Mouse (Mus musculus): ENCODE data around the gene Gm43638. TPM values are rescaled to one million over a fixed set of nuclear protein-coding genes. Genes with fewer than 3 reads are reported as not detected.

Gm43638 gene
- polyA plus RNA-seq, 1 experiment from 2014 or later: not detected

Other genes starting within 250 kb of the Gm43638 start
- gene Ugt2b37, start 232.0 kb downstream of the Gm43638 start, polyA plus RNA-seq (2014; fragmentation: Nextera tagmentation; extraction: Ambion mirVana): not detected in 2 replicates
- gene Ugt2a3, start 149.6 kb downstream of the Gm43638 start, polyA plus RNA-seq (2014; fragmentation: Nextera tagmentation; extraction: Ambion mirVana): 0.60 and 1.1 TPM in 2 replicates
- not detected in 2 replicates for gene Ugt2b38, start 62.6 kb downstream of the Gm43638 start, polyA plus RNA-seq (2014; fragmentation: Nextera tagmentation; extraction: Ambion mirVana)
- gene Ugt2a2, start 4.5 kb downstream of the Gm43638 start, polyA plus RNA-seq (2014; fragmentation: Nextera tagmentation; extraction: Ambion mirVana): not detected in 2 replicates
- not detected in 2 replicates for gene Ugt2a1, start 4.1 kb upstream of the Gm43638 start, polyA plus RNA-seq (2014; fragmentation: Nextera tagmentation; extraction: Ambion mirVana)
- gene Sult1b1, start 51.4 kb upstream of the Gm43638 start, polyA plus RNA-seq (2014; fragmentation: Nextera tagmentation; extraction: Ambion mirVana): 1.6 and 4.5 TPM in 2 replicates
- gene Sult1d1, start 82.2 kb upstream of the Gm43638 start, polyA plus RNA-seq (2014; fragmentation: Nextera tagmentation; extraction: Ambion mirVana): 17.2 and 20.1 TPM in 2 replicates
- gene Sult1e1, start 104.8 kb upstream of the Gm43638 start, polyA plus RNA-seq (2014; fragmentation: Nextera tagmentation; extraction: Ambion mirVana): not detected in 2 replicates
- gene Csn1s1, start 179.4 kb upstream of the Gm43638 start, polyA plus RNA-seq (2014; fragmentation: Nextera tagmentation; extraction: Ambion mirVana): not detected in 2 replicates
- not detected in 2 replicates for gene Csn2, start 212.8 kb upstream of the Gm43638 start, polyA plus RNA-seq (2014; fragmentation: Nextera tagmentation; extraction: Ambion mirVana)

Data from intestine, embryonic 14.5 days (tissue).